Mouse (Mus musculus) hindbrain, embryonic 12.5 days (tissue): ENCODE measurements around the gene Gm10310. TPM values are rescaled to one million over a fixed set of nuclear protein-coding genes. Genes with fewer than 3 reads are reported as not detected.
"Not testable (repeated sequence)": the region's sequence is repeated elsewhere in the genome, so short reads cannot be mapped to it uniquely, and the experiment has no call there.

ENCODE experiments used
- ATAC-seq: fragments of 200-750 bp; cut with Nextera tagmentation; 2 replicates; pipeline ENCODE4 v1.8.0; 2017; ENCODE audit warnings: moderate TSS enrichment; ENCODE audit not compliant: low FRiP score
- H3K27ac ChIP-seq: fragments of 300-500 bp; sonication (generic); 2 replicates; pipeline ENCODE4 v1.5.1; 2016; ENCODE audit warnings: mild to moderate bottlenecking
- H3K27me3 ChIP-seq: fragments of 300-500 bp; sonication (generic); 2 replicates; pipeline ENCODE4 v1.6.1; 2016; ENCODE audit warnings: mild to moderate bottlenecking
- H3K36me3 ChIP-seq: fragments of 300-500 bp; sonication (generic); 2 replicates; pipeline ENCODE4 v1.6.1; 2016; ENCODE audit warnings: mild to moderate bottlenecking
- H3K4me1 ChIP-seq: fragments of 300-500 bp; sonication (generic); 2 replicates; pipeline ENCODE4 v1.6.1; 2016
- H3K4me2 ChIP-seq: fragments of 300-500 bp; sonication (generic); replicated peaks from 2 replicates; pipeline ENCODE4 v1.6.1; 2016; ENCODE audit warnings: mild to moderate bottlenecking
- H3K4me3 ChIP-seq: fragments of 300-500 bp; sonication (generic); 2 replicates; pipeline ENCODE4 v1.5.1; 2016; ENCODE audit warnings: mild to moderate bottlenecking
- H3K9ac ChIP-seq: fragments of 300-500 bp; sonication (generic); 2 replicates; pipeline ENCODE4 v1.6.1; 2016; ENCODE audit warnings: mild to moderate bottlenecking, moderate library complexity
- H3K9me3 ChIP-seq: fragments of 300-500 bp; sonication (generic); replicated peaks from 2 replicates; pipeline ENCODE4 v1.6.1; 2016; ENCODE audit warnings: mild to moderate bottlenecking
- WGBS: fragments of 180-500 bp; shearing (Covaris S2); methylation state at CpG from one replicate; pipeline ENCODE4 v1.1.7; 2016; 5-methylcytosine and 5-hydroxymethylcytosine counted together
- polyA plus RNA-seq: library from polyadenylated mRNA; unstranded; fragments of >200 nt; fragmentation: Nextera tagmentation; extraction: Ambion mirVana; gene quantifications from 2 replicates; pipeline ENCODE4 v1.2.1, GENCODE M21; 2016

Gm10310 gene
- polyA plus RNA-seq, result not detected in 2 replicates

DNA sequence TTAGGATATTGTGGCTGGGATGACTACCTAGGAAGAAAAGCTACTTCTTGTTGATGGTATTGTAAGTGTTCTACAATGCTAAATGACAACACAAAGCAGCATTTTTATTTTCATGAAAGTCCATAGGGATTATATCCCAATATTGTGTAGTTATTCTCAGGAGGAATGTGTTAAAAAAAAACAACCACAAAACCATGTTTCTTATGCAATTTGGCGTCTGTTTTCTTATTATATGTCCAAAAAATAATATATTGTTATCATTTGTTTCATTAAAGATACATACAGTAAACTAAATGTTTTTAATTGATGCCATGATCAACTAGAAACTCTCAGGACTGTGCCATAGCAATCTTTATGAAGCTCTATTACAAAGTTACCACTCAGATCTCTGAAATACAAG, at the start of gene Gm10310:
Gene Gm10310, minus strand, starts transcription at position 101 of the 400 bp plus-strand sequence.
- H3K9ac ChIP-seq, H3K4me3 ChIP-seq, H3K9me3 ChIP-seq, H3K27me3 ChIP-seq, H3K36me3 ChIP-seq, H3K27ac ChIP-seq, ATAC-seq, H3K4me2 ChIP-seq, H3K4me1 ChIP-seq: not testable (repeated sequence)
- no CpG with 5 or more reads among the region's 1 CpGs for WGBS

DNA sequence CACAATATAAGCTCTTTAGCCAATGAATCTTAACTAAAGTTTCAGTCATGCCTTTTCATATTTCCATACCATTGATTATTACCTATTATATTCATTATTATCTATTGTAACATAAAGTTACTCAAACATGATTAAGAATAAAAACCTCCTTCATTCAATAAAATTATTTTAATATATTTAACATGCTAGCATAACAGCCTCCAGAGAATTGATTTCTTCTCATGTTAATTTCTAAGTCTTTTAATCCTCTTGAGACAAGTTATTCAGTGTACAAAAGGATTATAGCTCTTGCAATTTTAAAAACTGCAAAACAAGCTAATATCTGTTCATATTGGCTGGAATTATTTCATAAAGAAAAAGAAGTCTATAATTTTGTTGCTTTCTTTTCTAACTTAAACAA, 45.2 kb upstream of the Gm10310 start, which contains the start of gene Olfr821:
Gene Olfr821, plus strand, starts transcription at position 301 of the 400 bp plus-strand sequence.
- Histone ChIP-seq H3K9ac (no peak within 1 kb of the TSS), H3K4me2 (no peak within 1 kb of the TSS), H3K4me3 (no peak within 1 kb of the TSS)

GRCm38 (mm10) chr10:130012321-130012720, 27.5 kb upstream of the Gm10310 start, which contains the start of gene Olfr820:
Gene Olfr820 (plus strand): TSS chr10:130012621.
- Histone ChIP-seq H3K36me3 (no peaks in the 10 kb centered on the region), H3K27ac (no peak within 1 kb of the TSS), H3K4me1 (no peaks in the 10 kb centered on the region), H3K9ac (no peak within 1 kb of the TSS), H3K4me3 (no peak within 1 kb of the TSS), H3K9me3 (no peaks in the 10 kb centered on the region), H3K4me2 (no peak within 1 kb of the TSS), H3K27me3 (no peaks in the 10 kb centered on the region)
- ATAC-seq, result no peak

More for the DNA sequence above, 45.2 kb upstream of the Gm10310 start, which contains the start of gene Olfr821:
- no peak for ATAC-seq
- Histone ChIP-seq H3K27me3 (no peaks in the 10 kb centered on the region), H3K27ac (no peak within 1 kb of the TSS), H3K36me3 (no peaks in the 10 kb centered on the region), H3K4me1 (no peaks in the 10 kb centered on the region), H3K9me3 (no peaks in the 10 kb centered on the region; the same call in 1 of the 2 replicates)

GRCm38 (mm10) chr10:130005366-130005765, 20.5 kb upstream of the Gm10310 start:
- H3K36me3 ChIP-seq, H3K27me3 ChIP-seq, H3K9me3 ChIP-seq, H3K4me2 ChIP-seq, H3K9ac ChIP-seq, H3K27ac ChIP-seq, H3K4me1 ChIP-seq, ATAC-seq, H3K4me3 ChIP-seq: not testable (repeated sequence)
- WGBS, result 87% methylated on average over 4 of the region's 4 CpGs

GRCm38 (mm10) chr10:130004104-130004503, 19.2 kb upstream of the Gm10310 start:
- WGBS, result 84% methylated on average over 4 of the region's 4 CpGs
- not testable (repeated sequence) for H3K4me3 ChIP-seq, H3K36me3 ChIP-seq, H3K27ac ChIP-seq, H3K9ac ChIP-seq, H3K4me2 ChIP-seq, H3K27me3 ChIP-seq, ATAC-seq, H3K4me1 ChIP-seq, H3K9me3 ChIP-seq

DNA sequence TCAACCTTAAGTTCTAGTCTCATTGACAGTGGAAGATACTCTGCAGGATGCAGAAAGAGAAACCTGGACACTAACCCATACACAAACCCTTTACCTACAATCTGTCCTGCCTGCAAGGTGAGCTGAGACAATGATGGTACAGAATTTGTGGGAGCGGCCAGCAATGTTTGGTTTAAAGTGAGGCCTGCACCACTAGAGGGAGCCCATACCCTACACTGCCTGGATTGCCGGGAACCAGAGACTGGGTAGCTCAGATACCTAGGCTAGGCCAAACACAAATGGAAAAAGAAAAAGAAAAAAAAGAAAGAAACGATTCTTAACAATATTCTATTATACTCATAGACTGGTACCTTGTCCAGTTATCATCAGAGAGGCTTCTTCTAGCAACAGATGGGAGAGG, 3.0 kb downstream of the Gm10310 start:
- no CpG with 5 or more reads among the region's 3 CpGs for WGBS
- not testable (repeated sequence) for H3K4me2 ChIP-seq, H3K9me3 ChIP-seq, H3K36me3 ChIP-seq, H3K4me3 ChIP-seq, H3K9ac ChIP-seq, H3K4me1 ChIP-seq, ATAC-seq, H3K27ac ChIP-seq, H3K27me3 ChIP-seq

DNA sequence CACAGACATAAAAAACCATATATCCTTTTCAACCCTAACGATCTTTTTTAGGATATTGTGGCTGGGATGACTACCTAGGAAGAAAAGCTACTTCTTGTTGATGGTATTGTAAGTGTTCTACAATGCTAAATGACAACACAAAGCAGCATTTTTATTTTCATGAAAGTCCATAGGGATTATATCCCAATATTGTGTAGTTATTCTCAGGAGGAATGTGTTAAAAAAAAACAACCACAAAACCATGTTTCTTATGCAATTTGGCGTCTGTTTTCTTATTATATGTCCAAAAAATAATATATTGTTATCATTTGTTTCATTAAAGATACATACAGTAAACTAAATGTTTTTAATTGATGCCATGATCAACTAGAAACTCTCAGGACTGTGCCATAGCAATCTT, 8.8 kb downstream of the Gm10310 start, which contains the start of gene Olfr247:
Gene Olfr247, minus strand, starts transcription at position 101 of the 400 bp plus-strand sequence.
- H3K4me1 ChIP-seq, ATAC-seq, H3K9ac ChIP-seq, H3K36me3 ChIP-seq, H3K27ac ChIP-seq, H3K27me3 ChIP-seq, H3K9me3 ChIP-seq, H3K4me2 ChIP-seq, H3K4me3 ChIP-seq: not testable (repeated sequence)
- no CpG with 5 or more reads among the region's 2 CpGs for WGBS

DNA sequence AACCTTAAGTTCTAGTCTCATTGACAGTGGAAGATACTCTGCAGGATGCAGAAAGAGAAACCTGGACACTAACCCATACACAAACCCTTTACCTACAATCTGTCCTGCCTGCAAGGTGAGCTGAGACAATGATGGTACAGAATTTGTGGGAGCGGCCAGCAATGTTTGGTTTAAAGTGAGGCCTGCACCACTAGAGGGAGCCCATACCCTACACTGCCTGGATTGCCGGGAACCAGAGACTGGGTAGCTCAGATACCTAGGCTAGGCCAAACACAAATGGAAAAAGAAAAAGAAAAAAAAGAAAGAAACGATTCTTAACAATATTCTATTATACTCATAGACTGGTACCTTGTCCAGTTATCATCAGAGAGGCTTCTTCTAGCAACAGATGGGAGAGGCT, 11.9 kb downstream of the Gm10310 start:
- H3K36me3 ChIP-seq, result not testable (repeated sequence)

DNA sequence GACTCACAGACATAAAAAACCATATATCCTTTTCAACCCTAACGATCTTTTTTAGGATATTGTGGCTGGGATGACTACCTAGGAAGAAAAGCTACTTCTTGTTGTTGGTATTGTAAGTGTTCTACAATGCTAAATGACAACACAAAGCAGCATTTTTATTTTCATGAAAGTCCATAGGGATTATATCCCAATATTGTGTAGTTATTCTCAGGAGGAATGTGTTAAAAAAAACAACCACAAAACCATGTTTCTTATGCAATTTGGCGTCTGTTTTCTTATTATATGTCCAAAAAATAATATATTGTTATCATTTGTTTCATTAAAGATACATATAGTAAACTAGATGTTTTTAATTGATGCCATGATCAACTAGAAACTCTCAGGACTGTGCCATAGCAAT, 17.7 kb downstream of the Gm10310 start, which contains the start of gene Olfr819:
Gene Olfr819, minus strand, starts transcription at position 101 of the 400 bp plus-strand sequence.
- not testable (repeated sequence) for H3K36me3 ChIP-seq, H3K4me3 ChIP-seq, H3K4me2 ChIP-seq, H3K27ac ChIP-seq, H3K4me1 ChIP-seq, H3K27me3 ChIP-seq, H3K9ac ChIP-seq, H3K9me3 ChIP-seq, ATAC-seq
- 79% methylated on average over 2 of the region's 2 CpGs for WGBS

More for the DNA sequence above, 11.9 kb downstream of the Gm10310 start:
- not testable (repeated sequence) for H3K27ac ChIP-seq, H3K4me3 ChIP-seq, H3K4me1 ChIP-seq, ATAC-seq, H3K27me3 ChIP-seq, H3K4me2 ChIP-seq, H3K9me3 ChIP-seq, H3K9ac ChIP-seq
- WGBS, result no CpG with 5 or more reads among the region's 3 CpGs

DNA sequence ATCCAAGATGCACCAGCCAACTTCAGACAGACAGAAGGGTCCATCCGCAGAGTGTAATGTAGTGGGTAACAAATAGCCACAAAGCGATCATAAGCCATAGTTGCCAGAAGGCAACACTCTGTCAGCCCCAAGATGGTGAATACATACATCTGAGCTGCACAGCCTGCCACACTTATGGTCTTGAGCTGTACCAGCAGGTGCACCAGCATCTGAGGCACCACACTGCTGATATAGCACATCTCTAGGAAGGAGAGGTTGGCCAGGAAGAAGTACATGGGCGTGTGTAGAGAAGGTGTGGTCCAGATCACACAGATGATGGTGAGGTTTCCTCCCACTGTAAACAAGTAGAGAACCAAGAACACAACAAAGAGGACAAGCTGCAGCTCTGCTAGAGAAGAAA, 18.6 kb downstream of the Gm10310 start:
- not testable (repeated sequence) for H3K36me3 ChIP-seq, H3K4me2 ChIP-seq, H3K4me1 ChIP-seq, H3K4me3 ChIP-seq, H3K27ac ChIP-seq, H3K9ac ChIP-seq, H3K27me3 ChIP-seq, ATAC-seq, H3K9me3 ChIP-seq
- WGBS, result 84% methylated on average over 2 of the region's 3 CpGs

- no peaks in the 10 kb centered on the region for H3K27me3 ChIP-seq
- no peaks in the 10 kb centered on the region for H3K9me3 ChIP-seq
- no peak within 1 kb of the TSS for H3K27ac ChIP-seq
- ATAC-seq, result no peak
- H3K4me3 ChIP-seq, result no peak within 1 kb of the TSS
- no peaks in the 10 kb centered on the region for H3K4me1 ChIP-seq
- H3K36me3 ChIP-seq, result no peaks in the 10 kb centered on the region
- 92% methylated on average over 2 of the region's 2 CpGs for WGBS
- no peak within 1 kb of the TSS for H3K4me2 ChIP-seq
- no peak within 1 kb of the TSS for H3K9ac ChIP-seq
Observed at GRCm38 (mm10) chr10:129949000-129949399, 35.9 kb downstream of the Gm10310 start, which contains the start of gene Olfr818. Gene Olfr818 (minus strand): TSS chr10:129949100.
